Mouse (Mus musculus): Measurements from ENCODE around the gene Clpp. TPM values are rescaled to one million over a fixed set of nuclear protein-coding genes. Genes with fewer than 3 reads are reported as not detected.

Gene Clpp
- polyA plus RNA-seq, 1 experiment, result 103 TPM

DNA sequence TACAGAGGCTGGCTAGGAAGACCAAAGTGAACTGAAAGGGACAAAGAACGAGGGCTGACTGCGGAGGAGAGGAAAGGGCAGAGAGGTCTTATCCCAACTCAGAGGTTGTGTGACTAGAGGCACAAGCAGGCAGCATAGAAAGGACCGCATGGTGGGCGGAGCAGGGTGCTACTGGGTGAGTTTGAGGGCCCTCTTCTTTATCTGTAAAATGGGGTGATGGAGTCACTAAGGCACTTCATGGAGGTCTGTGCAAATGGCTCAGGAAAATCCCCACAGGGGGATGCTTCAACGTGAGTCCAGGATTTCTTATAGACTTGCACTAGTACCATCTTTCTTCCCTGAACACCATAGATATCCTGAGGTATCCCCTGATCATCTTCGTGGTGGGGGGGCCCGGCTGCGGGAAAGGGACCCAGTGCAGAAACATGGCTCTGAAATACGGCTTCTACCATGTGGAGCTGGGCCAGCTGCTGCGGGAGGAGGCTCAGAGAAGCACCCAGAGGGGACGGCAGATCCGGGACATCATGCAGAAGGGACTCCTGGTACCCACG is 22.2 kb downstream of the Clpp start:
- Histone ChIP-seq H3K4me3 (replicated peaks; ENCODE audit: extremely low read depth, low read depth, low read length) (no peak overlapping the region), H3K4me1 (ENCODE audit: control insufficient read depth, insufficient read depth, low read length) (no peaks in the 10 kb centered on the region)
- 0 out of 2 replicates have a peak, but pooled peaks have one; percentile 6 for TF ChIP-seq POLR2A (IDR thresholded peaks at IDR 0.05; ENCODE audit: borderline replicate concordance, extremely low read depth, low read depth, low read length)
- no peak for TF ChIP-seq CTCF (IDR thresholded peaks at IDR 0.05; ENCODE audit: insufficient read depth, low read length)
- no peak for DNase-seq
- WGBS, result 63% methylated on average over 13 of the region's 13 CpGs

DNA sequence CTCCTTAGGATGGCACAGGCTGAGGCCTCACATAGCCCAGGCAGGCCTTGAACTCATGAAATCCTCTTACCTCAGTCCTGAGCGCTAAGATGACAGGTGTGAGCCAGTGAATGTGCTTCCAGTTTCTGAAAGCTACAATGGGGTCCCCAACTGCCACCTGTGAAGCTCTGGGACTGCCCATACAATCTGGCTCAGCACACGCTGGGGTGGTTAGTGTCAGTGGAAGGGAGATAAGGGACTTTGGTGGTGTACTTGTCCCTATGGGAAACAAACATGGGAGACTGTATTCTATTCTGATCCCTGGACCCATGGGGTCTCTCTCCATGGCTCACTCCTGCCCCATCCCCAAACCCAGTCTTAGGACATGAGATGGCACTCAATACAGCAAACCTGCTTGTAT is 29.6 kb downstream of the Clpp start:
- Histone ChIP-seq H3K4me1 (ENCODE audit: control insufficient read depth, insufficient read depth, low read length) (no peaks in the 10 kb centered on the region), H3K4me3 (replicated peaks; ENCODE audit: extremely low read depth, low read depth, low read length) (no peak overlapping the region)
- TF ChIP-seq CTCF (IDR thresholded peaks at IDR 0.05; ENCODE audit: insufficient read depth, low read length) (no peak), POLR2A (IDR thresholded peaks at IDR 0.05; ENCODE audit: borderline replicate concordance, extremely low read depth, low read depth, low read length) (no peak)
- DNase-seq, result no peak
- 81% methylated on average over 2 of the region's 2 CpGs for WGBS

DNA sequence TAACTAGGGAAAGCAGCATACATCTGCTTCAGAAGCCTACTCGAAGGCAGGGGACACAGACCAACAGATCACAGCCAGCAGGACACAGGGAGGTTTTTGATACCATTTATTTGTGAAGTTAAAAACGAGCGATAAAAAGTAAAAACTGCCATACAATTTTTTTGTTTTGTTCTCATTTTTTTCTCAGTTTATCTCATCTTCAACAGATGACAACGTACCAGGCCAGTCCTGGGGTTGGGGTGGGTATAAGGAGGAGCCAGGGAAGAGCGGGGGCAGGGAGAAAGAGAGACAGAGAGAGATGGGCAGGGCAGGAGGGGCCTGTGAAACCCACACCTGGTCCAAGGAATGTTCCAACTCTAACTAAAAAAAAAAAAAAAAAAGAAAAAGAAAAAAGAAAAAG is 30.9 kb downstream of the Clpp start:
- 88% methylated on average over 5 of the region's 5 CpGs for WGBS
- no peak for DNase-seq
- Histone ChIP-seq H3K4me3 (replicated peaks; ENCODE audit: extremely low read depth, low read depth, low read length) (no peak overlapping the region), H3K4me1 (ENCODE audit: control insufficient read depth, insufficient read depth, low read length) (no peaks in the 10 kb centered on the region)
- TF ChIP-seq CTCF (IDR thresholded peaks at IDR 0.05; ENCODE audit: insufficient read depth, low read length) (no peak), POLR2A (IDR thresholded peaks at IDR 0.05; ENCODE audit: borderline replicate concordance, extremely low read depth, low read depth, low read length) (no peak)

DNA sequence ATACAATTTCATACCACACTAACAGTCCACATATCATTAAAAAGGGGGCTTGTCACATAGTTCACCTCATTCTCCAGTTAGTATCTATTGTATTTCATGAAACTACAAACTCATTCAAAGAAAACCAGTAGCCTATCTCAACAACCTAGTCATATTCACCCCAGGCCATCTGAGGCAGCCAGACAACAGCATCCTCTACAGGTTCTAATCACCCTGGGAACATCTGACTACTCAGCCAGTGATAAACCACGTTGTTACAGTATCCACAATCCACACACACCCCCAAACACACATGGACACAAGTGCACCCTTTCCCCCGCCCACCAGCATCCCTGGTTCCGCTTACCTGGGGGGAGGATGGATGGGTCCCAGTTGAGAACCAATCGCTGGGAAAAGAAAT is 37.4 kb downstream of the Clpp start:
- WGBS, result 89% methylated on average over 4 of the region's 4 CpGs
- TF ChIP-seq POLR2A (IDR thresholded peaks at IDR 0.05; ENCODE audit: borderline replicate concordance, extremely low read depth, low read depth, low read length) (no peak), CTCF (IDR thresholded peaks at IDR 0.05; ENCODE audit: insufficient read depth, low read length) (no peak)
- Histone ChIP-seq H3K4me1 (ENCODE audit: control insufficient read depth, insufficient read depth, low read length) (peaks cover 9% of the 10 kb centered on the region; the same call in 1 of the 2 replicates), H3K4me3 (replicated peaks; ENCODE audit: extremely low read depth, low read depth, low read length) (no peak overlapping the region)
- DNase-seq, result no peak

DNA sequence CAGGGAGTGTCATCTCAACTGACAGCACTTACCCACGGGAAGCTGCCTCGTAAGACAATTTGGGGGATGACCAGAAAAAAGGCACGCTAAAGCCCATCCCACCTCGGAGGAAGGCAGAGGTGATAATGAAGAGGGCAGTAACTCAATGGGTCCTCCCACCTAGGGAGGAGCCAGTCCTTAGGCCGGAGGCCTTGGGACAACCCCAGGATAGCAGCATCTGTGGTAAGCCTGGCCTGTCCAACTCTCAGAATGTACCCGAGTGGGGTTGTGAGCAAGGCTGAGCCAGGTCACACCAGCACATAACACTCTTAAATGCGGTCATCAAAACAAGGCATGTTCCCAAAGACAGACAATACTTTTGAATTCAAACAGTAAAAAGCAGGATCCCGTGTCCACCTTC is 39.6 kb downstream of the Clpp start:
- DNase-seq, result no peak
- Histone ChIP-seq H3K4me1 (ENCODE audit: control insufficient read depth, insufficient read depth, low read length) (peaks cover 9% of the 10 kb centered on the region; the same call in 1 of the 2 replicates), H3K4me3 (replicated peaks; ENCODE audit: extremely low read depth, low read depth, low read length) (no peak overlapping the region)
- 20% methylated on average over 8 of the region's 8 CpGs for WGBS
- TF ChIP-seq POLR2A (IDR thresholded peaks at IDR 0.05; ENCODE audit: borderline replicate concordance, extremely low read depth, low read depth, low read length), result no peak
- TF ChIP-seq CTCF (IDR thresholded peaks at IDR 0.05; ENCODE audit: insufficient read depth, low read length), result no peak

- DNase-seq, result no peak
- TF ChIP-seq POLR2A (IDR thresholded peaks at IDR 0.05; ENCODE audit: borderline replicate concordance, extremely low read depth, low read depth, low read length), result peak; percentile 58; the same call in 1 of the 2 replicates
- no peak for TF ChIP-seq CTCF (IDR thresholded peaks at IDR 0.05; ENCODE audit: insufficient read depth, low read length)
- under 1% methylated on average over 97 of the region's 99 CpGs for WGBS
These were observed 41.0 kb downstream of the Clpp start, which contains the start of gene Khsrp for GRCm38 (mm10) chr17:57030931-57031660. Gene Khsrp (minus strand): TSS chr17:57031522.

DNA sequence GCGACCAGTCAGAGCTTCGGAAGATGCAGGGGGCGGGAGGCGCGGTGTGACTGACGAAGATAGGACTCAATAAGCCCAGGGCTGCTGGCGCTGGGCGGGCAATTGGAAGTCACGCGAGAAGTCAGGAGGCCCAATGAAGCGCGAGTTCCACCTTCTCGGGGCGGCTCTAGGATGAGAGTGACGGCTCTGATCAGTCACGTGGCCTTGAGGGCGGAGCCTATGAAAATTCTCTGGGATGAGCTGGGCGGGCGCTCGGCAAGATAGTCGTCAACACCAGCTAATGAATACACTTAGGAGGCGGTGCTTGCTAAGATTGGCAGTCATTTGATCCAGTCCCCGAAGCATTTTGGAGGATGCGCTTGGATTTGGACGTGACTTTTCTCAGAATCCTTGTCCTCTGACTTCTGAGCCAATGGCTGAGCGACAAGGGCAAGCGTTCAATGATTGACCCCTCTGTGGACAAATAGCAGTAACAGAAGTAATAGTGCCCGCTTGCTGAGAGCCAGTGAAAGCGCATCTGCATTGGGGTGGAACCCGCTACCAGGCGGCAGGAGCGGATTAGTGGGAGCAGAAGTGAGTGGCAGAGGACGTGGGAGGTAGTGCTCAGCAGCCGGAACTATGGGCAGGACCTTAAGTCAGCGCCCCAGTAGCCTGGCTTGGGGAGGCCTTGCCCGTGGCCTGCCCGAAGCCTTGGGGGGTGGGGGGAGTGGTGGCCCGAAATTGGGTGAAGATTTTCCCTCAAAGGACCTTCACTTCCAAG is 41.7 kb downstream of the Clpp start:
- under 1% methylated on average over 38 of the region's 38 CpGs for whole genome bisulfite sequencing

More at GRCm38 (mm10) chr17:57030931-57031660, 41.0 kb downstream of the Clpp start, which contains the start of gene Khsrp:
- Histone ChIP-seq H3K4me1 (ENCODE audit: control insufficient read depth, insufficient read depth, low read length) (peaks cover 9% of the 10 kb centered on the region; the same call in 1 of the 2 replicates), H3K4me3 (replicated peaks; ENCODE audit: extremely low read depth, low read depth, low read length) (peak within 1 kb of the TSS; percentile 62)

DNA sequence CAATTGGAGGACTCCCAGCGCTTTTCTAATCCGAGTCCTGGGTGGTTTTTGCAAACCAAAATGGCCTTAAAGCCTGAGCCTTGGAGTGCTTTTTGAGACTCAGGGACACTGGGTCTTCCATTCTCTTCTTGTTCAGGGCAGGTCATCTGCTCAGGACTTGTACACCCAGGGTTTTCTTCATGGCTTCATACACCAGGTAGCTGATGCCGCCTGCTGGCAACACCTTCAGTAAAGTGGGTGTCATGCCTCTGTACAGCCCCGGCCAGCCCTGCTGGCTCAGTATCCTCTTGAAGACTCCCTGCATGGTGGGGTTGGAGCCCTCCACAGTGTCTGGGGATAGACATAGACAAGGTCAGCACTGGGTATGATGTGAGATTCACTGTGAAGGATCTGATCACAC is 42.7 kb downstream of the Clpp start:
- no peak for TF ChIP-seq CTCF (IDR thresholded peaks at IDR 0.05; ENCODE audit: insufficient read depth, low read length)
- TF ChIP-seq POLR2A (IDR thresholded peaks at IDR 0.05; ENCODE audit: borderline replicate concordance, extremely low read depth, low read depth, low read length), result no peak
- Histone ChIP-seq H3K4me3 (replicated peaks; ENCODE audit: extremely low read depth, low read depth, low read length) (no peak overlapping the region), H3K4me1 (ENCODE audit: control insufficient read depth, insufficient read depth, low read length) (peaks cover 9% of the 10 kb centered on the region; the same call in 1 of the 2 replicates)
- no peak for DNase-seq
- WGBS, result 91% methylated on average over 4 of the region's 4 CpGs

More for the DNA sequence above, 41.7 kb downstream of the Clpp start:
- DNase-seq, result peak; percentile 99
- peak; percentile 96; the same call in 1 of the 2 replicates for TF ChIP-seq POLR2A (IDR thresholded peaks at IDR 0.05; ENCODE audit: borderline replicate concordance, extremely low read depth, low read depth, low read length)
- no peak for TF ChIP-seq CTCF (IDR thresholded peaks at IDR 0.05; ENCODE audit: insufficient read depth, low read length)
- H3K4me3 ChIP-seq (replicated peaks; ENCODE audit: extremely low read depth, low read depth, low read length), result peak overlapping the region; percentile 34
- H3K4me1 ChIP-seq (ENCODE audit: control insufficient read depth, insufficient read depth, low read length), result peaks cover 9% of the 10 kb centered on the region; the same call in 1 of the 2 replicates

DNA sequence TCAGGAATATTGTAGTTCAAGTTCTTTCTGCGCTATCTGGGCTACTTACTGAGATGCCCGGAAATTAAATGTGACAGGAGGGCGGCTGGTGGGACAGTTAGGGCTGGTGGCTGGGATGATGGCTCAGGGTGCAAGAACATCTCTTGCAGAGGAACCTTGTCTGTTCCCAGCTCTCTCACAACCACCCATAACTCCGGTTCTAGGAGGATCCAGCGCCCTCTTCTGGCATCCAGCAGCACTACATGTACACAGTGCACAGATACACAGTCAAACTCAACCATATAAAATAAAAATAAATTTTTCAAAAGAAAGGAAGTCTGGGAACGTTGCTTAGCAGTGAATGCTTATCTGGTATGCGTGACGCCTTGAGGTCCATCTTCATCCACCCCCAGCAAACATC is 48.9 kb downstream of the Clpp start:
- Histone ChIP-seq H3K4me3 (replicated peaks; ENCODE audit: extremely low read depth, low read depth, low read length) (no peak overlapping the region), H3K4me1 (ENCODE audit: control insufficient read depth, insufficient read depth, low read length) (no peaks in the 10 kb centered on the region)
- DNase-seq, result no peak
- TF ChIP-seq CTCF (IDR thresholded peaks at IDR 0.05; ENCODE audit: insufficient read depth, low read length), result no peak
- 41% methylated on average over 8 of the region's 8 CpGs for WGBS

Data from lung, adult 2 months (tissue).